Mouse (Mus musculus): Measurements from ENCODE around the gene Fat3.

Gene Fat3

DNA sequence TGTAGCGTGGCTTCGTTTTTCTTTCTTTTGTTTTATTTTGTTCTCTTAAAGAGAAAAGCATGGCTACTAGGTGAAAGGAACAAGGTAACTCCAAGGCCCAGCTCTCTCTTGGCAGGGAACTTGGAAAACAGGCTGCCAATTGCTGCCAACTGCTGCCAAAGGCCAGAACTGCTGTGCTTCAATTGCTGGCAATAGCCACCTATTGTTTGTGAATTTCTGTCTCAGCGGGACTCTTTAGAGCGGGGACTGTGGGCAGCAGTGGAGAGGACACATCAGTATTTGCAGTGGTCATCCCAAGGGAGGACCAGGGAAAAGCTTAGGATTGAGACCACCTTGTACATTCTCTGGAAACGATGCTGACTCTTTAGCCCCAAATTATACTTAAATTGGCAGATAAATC, 279.2 kb downstream of the Fat3 start:
- no peak for DNase-seq

DNA sequence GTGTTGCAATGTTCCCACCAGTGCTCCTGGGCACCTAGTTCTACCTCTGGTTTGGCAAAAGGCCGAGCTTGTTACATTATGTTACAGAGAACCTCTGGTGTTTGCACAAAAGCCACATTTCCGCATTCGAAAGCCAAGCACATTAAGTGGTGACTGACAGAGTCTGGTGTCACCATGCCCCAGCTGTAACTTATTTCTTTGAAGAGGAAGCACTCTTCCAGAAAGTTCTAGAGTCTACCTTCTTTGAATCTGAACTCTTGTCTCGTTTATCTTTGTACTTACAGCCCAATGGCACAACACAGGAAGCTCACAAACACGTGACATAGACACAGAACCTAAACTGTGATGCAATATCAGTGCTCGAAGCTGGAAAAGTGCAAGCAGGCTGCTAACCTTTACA, 284.9 kb downstream of the Fat3 start:
- no peak for DNase-seq

GRCm38 (mm10) chr9:16214731-16215681, 286.1 kb downstream of the Fat3 start:
- DNase-seq = peak; percentile 64

DNA sequence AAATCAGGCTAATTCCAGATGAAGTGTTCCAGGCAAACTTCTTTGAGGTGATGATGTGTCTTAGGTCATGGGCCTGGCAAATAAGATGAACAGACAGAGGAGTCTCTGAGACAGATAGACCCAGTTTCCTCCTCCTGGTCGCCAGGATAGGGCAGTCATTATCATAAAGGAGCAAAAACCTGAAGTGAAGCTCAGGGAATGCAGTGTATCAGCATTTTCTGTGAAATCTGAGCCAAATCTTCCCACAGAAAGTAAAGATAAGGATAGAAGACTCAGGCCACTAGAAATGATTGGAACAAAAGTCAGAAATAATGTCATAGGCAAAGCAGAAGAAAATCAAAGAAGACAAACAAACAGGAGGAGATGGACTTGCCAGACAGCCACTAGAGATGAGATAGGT, 287.8 kb downstream of the Fat3 start:
- DNase-seq = no peak

GRCm38 (mm10) chr9:16212628-16213027, 288.5 kb downstream of the Fat3 start:
- DNase-seq = no peak

- no peak for DNase-seq
These were observed 288.9 kb downstream of the Fat3 start for GRCm38 (mm10) chr9:16212163-16212562.

DNA sequence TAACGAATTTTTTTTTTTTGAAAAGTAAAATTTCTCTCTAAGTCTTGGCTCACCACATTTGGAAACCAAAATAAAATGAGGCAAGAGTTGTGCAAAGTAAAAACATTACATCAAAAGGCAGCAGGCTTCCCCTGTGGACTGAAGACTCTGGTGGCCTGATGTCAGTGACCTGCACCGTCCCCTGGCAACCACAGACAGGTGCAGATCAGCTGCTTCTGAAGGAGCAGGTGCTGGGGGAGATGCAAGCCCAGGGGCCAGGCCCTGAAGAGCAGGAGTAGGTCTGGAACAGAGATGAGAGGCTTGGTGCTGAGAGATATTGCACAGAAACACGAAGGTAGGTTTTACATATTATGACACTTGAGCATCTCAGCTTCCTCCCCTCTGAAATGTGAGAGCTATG, 289.6 kb downstream of the Fat3 start:
- DNase-seq = no peak

- DNase-seq = no peak
These were observed 298.8 kb downstream of the Fat3 start for GRCm38 (mm10) chr9:16202296-16202695.

DNA sequence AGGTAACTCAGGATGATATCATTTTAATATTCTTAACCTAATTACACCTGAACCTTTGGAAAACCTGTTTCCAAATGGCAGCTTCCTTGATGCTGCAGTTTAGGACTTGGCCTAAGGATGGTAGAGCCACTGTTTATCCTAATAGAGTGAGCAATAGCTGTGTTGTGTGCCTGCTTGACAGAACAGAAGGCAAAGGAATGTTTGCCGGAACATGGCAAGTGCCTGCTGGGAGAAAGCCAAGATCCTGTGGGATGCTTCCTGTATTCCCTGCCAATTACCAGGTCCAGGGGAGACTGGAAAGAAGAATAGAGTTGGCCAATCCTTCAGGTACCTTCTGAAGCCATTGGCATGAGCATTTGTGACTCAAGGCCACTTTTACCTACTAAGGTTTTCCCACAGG, 300.1 kb downstream of the Fat3 start:
- no peak for DNase-seq

GRCm38 (mm10) chr9:16186461-16186860, 314.6 kb downstream of the Fat3 start:
- DNase-seq = no peak

DNA sequence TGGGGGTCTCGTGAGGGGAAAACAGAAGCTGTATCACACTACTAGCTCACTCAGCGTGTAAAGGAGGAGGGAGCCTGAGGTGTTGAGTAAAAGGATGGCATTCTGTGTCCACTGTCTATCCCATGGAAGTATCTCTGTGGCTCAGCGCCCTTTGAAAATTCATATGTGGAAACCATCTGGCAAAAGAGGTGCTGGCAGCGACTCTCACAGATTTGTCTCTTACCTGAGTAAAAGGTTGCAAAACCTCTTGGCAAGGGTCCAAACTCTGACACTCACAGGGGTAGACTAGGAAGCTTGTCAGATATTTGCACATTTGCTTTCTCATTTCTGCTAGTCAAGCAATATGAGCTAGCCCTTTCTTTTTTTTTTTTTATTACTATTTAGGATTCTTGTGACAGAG, 331.8 kb downstream of the Fat3 start:
- DNase-seq = no peak

DNA sequence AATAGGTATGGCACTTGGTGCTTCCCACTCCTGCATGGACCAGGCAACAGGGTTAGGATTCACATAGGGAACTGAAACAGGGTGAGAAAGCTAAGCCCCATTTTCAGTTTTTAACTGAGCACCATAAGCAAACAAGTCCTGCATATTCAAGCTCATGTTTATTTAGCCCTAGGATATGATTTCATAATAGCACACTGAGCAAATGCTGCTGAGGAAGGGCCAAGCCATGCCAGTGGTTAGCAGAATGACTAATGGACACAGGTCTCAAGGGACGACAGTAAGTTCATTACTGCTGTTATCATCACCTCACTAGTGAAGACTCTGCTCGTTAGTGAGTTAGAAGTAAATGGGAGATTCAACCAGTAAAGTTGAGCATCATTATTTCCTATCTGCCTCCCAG, 333.0 kb downstream of the Fat3 start:
- no peak for DNase-seq

DNA sequence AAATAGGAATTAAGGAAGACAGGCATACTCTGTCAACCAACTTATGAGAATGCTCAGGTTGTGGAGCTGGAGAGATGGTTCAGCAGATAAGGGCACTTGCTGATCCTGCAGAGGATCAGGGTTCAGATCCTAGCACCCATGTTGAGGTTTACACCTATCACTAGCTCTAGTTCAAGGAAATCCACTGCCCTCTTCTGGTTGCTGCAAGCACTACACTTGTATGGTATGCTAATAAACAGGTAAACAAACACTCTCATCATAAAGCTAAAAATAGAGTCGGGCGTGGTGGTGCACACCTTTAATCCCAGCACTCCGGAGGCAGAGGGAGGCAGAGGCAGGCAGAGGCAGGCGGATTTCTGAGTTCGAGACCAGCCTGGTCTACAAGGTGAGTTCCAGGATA, 341.7 kb downstream of the Fat3 start:
- no peak for DNase-seq

DNA sequence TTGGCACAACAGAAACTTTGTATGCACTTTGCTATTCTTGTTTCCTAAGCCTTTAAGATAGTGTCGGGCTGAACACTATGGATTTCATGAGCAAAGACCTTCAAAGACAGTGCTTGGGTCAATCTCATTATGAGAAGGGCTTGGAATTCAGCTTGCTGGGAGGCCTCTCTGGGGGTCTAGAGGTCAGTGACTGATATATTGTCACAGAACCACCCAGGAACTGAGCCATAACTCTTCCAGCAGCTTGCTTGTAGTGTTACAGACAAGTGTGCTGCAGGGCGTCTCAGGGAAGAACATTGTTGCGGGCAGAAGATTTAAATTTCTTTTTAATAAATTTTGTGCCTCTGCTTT, 347.5 kb downstream of the Fat3 start:
- no peak for DNase-seq

DNA sequence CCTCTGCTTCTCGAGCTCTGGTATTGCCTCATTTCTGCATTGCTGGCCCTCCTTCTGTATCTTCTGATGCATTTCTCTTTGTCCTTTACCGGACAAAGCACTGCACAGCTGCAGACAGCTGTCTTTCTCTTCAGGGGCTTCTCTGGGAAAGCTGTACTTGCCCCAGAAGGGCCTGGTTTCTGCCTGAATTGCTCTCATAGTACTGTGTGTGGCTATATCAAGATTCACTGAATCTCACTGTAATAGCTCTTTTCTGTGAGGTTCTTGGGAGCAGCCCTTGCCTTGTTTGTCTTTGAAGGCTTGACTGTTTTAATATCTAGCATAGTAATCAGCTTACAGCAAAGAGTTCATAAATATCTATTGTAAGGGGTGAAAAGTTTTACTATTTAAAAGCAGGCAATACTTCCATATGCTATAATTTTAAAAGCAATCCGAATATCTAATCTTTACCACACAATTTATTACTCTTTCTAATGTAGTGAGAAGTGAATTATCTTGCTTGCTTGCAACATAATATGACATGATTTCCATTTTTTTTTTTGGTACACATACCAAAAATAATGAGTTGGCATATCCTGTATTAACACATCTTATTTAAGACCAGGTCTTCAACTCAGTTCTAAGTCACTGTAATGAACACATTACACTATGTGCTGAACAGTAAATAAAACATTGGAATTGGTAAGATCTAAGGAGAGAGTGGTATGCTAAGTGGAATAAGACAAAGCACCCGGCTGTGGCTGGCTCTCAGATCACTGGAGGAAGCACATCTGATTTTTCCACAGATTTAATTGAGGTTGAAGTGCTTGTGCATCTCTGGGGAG, 348.1 kb downstream of the Fat3 start:
- DNase-seq = no peak

GRCm38 (mm10) chr9:16150046-16150445, 351.0 kb downstream of the Fat3 start:
- DNase-seq = no peak

DNA sequence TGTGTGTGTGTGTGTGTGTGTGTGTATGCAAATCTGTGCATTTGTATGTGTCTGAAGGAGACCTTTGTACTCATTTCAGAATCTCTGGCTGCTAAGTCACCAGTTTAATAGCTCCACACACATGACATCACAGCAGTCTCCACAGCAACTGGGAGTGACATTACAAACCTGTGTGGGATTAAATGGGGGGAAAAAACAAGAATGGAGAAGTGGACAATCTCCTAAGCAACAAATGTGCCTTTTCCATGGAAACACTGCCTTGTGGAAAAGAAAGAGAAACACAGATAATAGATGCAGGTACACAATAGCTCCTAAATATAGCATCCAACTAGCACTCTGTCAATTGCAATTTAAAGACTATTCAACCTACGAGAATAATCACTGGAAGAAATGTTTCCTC, 353.4 kb downstream of the Fat3 start:
- DNase-seq = no peak

DNA sequence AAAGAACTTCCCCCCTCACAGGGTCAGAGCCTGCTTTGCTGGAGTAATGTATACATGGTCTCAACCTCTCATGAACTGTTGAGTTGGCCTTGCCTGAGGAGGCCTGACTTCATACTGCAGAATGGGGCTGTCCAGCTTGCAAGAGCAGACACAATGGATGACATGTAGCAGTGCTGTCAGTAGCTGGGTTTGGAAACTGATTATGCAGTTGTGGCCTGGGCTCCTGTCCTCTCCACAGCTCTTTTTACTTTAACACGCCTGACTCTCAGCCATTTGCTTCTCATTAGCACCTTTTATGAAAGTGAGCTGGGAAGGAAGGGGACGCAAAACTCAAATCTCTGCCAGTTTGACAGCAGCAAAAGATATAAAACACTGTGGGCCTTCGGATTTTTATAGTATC, 356.4 kb downstream of the Fat3 start:
- no peak for DNase-seq

- DNase-seq = no peak
These were observed 361.8 kb downstream of the Fat3 start for GRCm38 (mm10) chr9:16139300-16139699.

- DNase-seq = no peak
These were observed 368.0 kb downstream of the Fat3 start for GRCm38 (mm10) chr9:16133098-16133497.

GRCm38 (mm10) chr9:16132594-16132993, 368.5 kb downstream of the Fat3 start:
- DNase-seq = no peak

- no peak for DNase-seq
These were observed 379.3 kb downstream of the Fat3 start for GRCm38 (mm10) chr9:16121756-16122155.

GRCm38 (mm10) chr9:16114821-16115485, 386.1 kb downstream of the Fat3 start:
- no peak for DNase-seq

Measured in right cerebral cortex, postnatal 25 days (tissue).